Mouse (Mus musculus): Measurements from ENCODE around the gene Eprs. TPM values are rescaled to one million over a fixed set of nuclear protein-coding genes. Genes with fewer than 3 reads are reported as not detected.

Eprs gene
- total and polyA plus RNA-seq, 3 experiments, result 208 to 234 (median 223) TPM

DNA sequence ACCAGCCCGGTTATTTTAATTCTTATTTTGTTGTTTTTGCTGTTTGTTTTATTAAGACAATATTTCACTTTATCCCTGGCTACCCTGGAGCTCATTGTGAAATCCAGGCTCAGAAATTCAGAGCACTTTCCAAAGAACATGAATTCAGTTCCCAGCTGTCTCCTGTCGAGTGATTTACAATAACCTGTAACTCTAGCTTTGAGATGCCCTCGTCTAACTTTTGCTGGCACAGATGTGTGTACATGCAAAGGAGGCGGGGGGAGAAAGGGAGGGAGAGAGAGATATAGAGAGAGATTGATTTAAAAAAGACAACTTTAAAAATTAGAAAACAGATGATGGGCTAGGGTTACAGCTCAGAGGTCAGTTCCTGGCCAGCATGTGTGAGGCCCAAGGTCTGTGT is 8.1 kb upstream of the Eprs start:
- dilution Hi-C loops (cut with MboI; ENCODE audit: extremely low pct_ligation_motif_present, extremely low pct_unique_long_range_greater_than_20kb, low sequenced_read_pairs), result no loop called here
- H3K27me3 ChIP-seq (replicated peaks), result no peaks in the 10 kb centered on the region
- H3K9me3 ChIP-seq (replicated peaks; ENCODE audit: low read length), result no peaks in the 10 kb centered on the region
- no peak overlapping the region for H3K9ac ChIP-seq (ENCODE audit: insufficient read depth, low read depth)
- H3K36me3 ChIP-seq (replicated peaks in 1 of 2; ENCODE audit: control insufficient read depth in 1 of 2, insufficient read depth in 1 of 2, low read length in 1 of 2), result peaks cover 41 to 84% of the 10 kb centered on the region in 2 experiments
- H3K27ac ChIP-seq (ENCODE audit: insufficient read depth, low read depth), result no peak overlapping the region
- TF ChIP-seq RAD21 (IDR thresholded peaks at IDR 0.05; ENCODE audit: low read depth, low read length) (no peak), NRF1 (IDR thresholded peaks at IDR 0.05; ENCODE audit: low read depth, low read length) (no peak)
- H3K4me3 ChIP-seq (replicated peaks in 1 of 3; ENCODE audit: low read depth in 2 of 3, low read length in 2 of 3, poor library complexity in 1 of 3), result no peak overlapping the region
- H3K4me2 ChIP-seq (ENCODE audit: insufficient read depth, low read depth, poor library complexity, severe bottlenecking), result no peak overlapping the region
- no peaks in the 10 kb centered on the region for H3K4me1 ChIP-seq (ENCODE audit: control insufficient read depth in 1 of 2, insufficient read depth in 2 of 2)
- no peak for DNase-seq (ENCODE audit: extremely low read depth)
- in situ Hi-C loops (cut with MboI; ENCODE audit: low pct_ligation_motif_present, low pct_unique_long_range_greater_than_20kb, low sequenced_read_pairs), result no loop called here
- no peaks in the 10 kb centered on the region for H3K79me2 ChIP-seq (replicated peaks; ENCODE audit: control insufficient read depth, extremely low read depth, insufficient read depth, poor library complexity, severe bottlenecking)

DNA sequence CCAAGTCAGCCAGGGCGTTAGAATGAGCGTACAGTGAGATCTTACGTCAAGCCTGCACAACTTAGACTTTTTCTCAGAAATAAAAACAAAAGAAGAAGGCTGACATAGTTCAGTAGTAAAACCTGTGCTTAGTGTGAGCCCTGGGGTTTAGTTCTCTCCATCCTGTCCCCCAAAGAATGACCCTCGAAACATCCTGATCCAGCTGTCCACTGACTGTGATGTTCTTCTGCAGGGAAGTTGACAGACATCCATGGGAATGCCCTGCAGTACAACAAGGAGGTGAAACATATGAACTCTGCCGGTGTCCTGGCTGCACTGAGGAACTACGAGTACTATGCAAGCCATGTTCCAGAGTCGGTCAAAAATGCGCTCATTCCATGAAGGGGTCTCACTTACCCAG is 6.6 kb upstream of the Eprs start:
- in situ Hi-C loops (cut with MboI; ENCODE audit: low pct_ligation_motif_present, low pct_unique_long_range_greater_than_20kb, low sequenced_read_pairs) (no loop called here), dilution Hi-C loops (cut with MboI; ENCODE audit: extremely low pct_ligation_motif_present, extremely low pct_unique_long_range_greater_than_20kb, low sequenced_read_pairs) (no loop called here)
- no peak for DNase-seq (ENCODE audit: extremely low read depth)
- Histone ChIP-seq H3K9ac (ENCODE audit: insufficient read depth, low read depth) (no peak overlapping the region), H3K4me2 (ENCODE audit: insufficient read depth, low read depth, poor library complexity, severe bottlenecking) (no peak overlapping the region), H3K79me2 (replicated peaks; ENCODE audit: control insufficient read depth, extremely low read depth, insufficient read depth, poor library complexity, severe bottlenecking) (no peaks in the 10 kb centered on the region), H3K4me3 (replicated peaks in 1 of 3; ENCODE audit: low read depth in 2 of 3, low read length in 2 of 3, poor library complexity in 1 of 3) (no peak overlapping the region), H3K27me3 (replicated peaks) (no peaks in the 10 kb centered on the region), H3K27ac (ENCODE audit: insufficient read depth, low read depth) (no peak overlapping the region), H3K9me3 (replicated peaks; ENCODE audit: low read length) (no peaks in the 10 kb centered on the region), H3K4me1 (ENCODE audit: control insufficient read depth in 1 of 2, insufficient read depth in 2 of 2) (no peaks in the 10 kb centered on the region), H3K36me3 (replicated peaks in 1 of 2; ENCODE audit: control insufficient read depth in 1 of 2, insufficient read depth in 1 of 2, low read length in 1 of 2) (peaks cover 30 to 72% of the 10 kb centered on the region in 2 experiments)
- TF ChIP-seq SMC3 (IDR thresholded peaks at IDR 0.05; ENCODE audit: low read depth, low read length) (no peak), ETS1 (conservative IDR thresholded peaks at IDR 0.05; ENCODE audit: low read depth, low read length) (no peak), POLR2A (IDR thresholded peaks at IDR 0.05; ENCODE audit: low read depth, low read length) (no peak), MAX (IDR thresholded peaks at IDR 0.05; ENCODE audit: low read length) (no peak), CHD2 (IDR thresholded peaks at IDR 0.05; ENCODE audit: low read length) (no peak)

DNA sequence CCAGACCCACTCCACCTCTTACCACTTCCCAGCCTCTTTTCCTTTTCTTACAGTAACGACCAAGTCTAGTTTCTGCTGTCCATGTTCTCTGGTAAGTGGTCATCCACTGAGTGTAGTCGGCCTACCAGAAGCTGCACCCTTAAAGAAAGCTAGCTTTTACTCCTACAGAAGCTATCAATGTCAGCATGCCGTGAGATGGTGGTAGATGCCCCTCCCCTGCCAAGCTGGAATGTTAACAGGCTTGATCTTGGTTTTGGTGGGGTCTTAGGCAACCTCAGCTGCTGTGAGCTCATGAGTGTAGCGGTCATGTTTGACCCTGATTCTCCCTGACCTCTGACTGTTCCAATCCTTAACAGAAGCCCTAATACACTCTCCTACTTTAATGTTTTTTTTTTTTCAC is 4.6 kb upstream of the Eprs start:
- TF ChIP-seq CTCF (conservative IDR thresholded peaks at IDR 0.05 in 1 of 2, IDR thresholded peaks at IDR 0.05 in 1 of 2; ENCODE audit: low read depth in 2 of 2, low read length in 2 of 2), result no peak
- TF ChIP-seq MAZ (IDR thresholded peaks at IDR 0.05; ENCODE audit: low read depth, low read length), result no peak
- no peak for TF ChIP-seq ELF1 (IDR thresholded peaks at IDR 0.05; ENCODE audit: low read depth, low read length)
- TF ChIP-seq TCF12 (IDR thresholded peaks at IDR 0.05; ENCODE audit: low read depth, low read length), result no peak
- no peak for TF ChIP-seq CHD1 (IDR thresholded peaks at IDR 0.05; ENCODE audit: low read depth, low read length)
- no peak for TF ChIP-seq NRF1 (IDR thresholded peaks at IDR 0.05; ENCODE audit: low read depth, low read length)
- no peak for TF ChIP-seq E2F4 (IDR thresholded peaks at IDR 0.05; ENCODE audit: insufficient replicate concordance, low read depth, low read length)
- TF ChIP-seq BHLHE40 (IDR thresholded peaks at IDR 0.05; ENCODE audit: low read depth, low read length), result no peak
- no peak for TF ChIP-seq NELFE (IDR thresholded peaks at IDR 0.05; ENCODE audit: low read depth, low read length)
- no peak for TF ChIP-seq SIN3A (IDR thresholded peaks at IDR 0.05; ENCODE audit: low read length)
- no peak for TF ChIP-seq ZKSCAN1 (IDR thresholded peaks at IDR 0.05; ENCODE audit: borderline replicate concordance, low read depth, low read length)
- TF ChIP-seq MAX (IDR thresholded peaks at IDR 0.05; ENCODE audit: low read length), result no peak
- no peak for TF ChIP-seq ZC3H11A (IDR thresholded peaks at IDR 0.05; ENCODE audit: low read depth, low read length)
- no peak for TF ChIP-seq JUN (IDR thresholded peaks at IDR 0.05; ENCODE audit: insufficient read depth, low read depth, low read length)
- no peak for TF ChIP-seq IRF4 (IDR thresholded peaks at IDR 0.05; ENCODE audit: low read depth, low read length)
- TF ChIP-seq USF1 (IDR thresholded peaks at IDR 0.05; ENCODE audit: low read depth, low read length), result no peak
- no peak for TF ChIP-seq KAT2A (IDR thresholded peaks at IDR 0.05; ENCODE audit: insufficient replicate concordance, low read length)
- TF ChIP-seq HCFC1 (IDR thresholded peaks at IDR 0.05; ENCODE audit: low read depth, low read length), result no peak
- TF ChIP-seq MEF2A (IDR thresholded peaks at IDR 0.05; ENCODE audit: borderline replicate concordance, low read depth, low read length), result no peak
- TF ChIP-seq MXI1 (IDR thresholded peaks at IDR 0.05; ENCODE audit: low read depth, low read length), result no peak
- H3K9ac ChIP-seq (ENCODE audit: insufficient read depth, low read depth), result no peak overlapping the region
- H3K4me1 ChIP-seq (ENCODE audit: control insufficient read depth in 1 of 2, insufficient read depth in 2 of 2), result peaks cover 0 to 8% of the 10 kb centered on the region in 2 experiments; a peak in 2 of 4 replicates
- no peak for DNase-seq (ENCODE audit: extremely low read depth)
- dilution Hi-C loops (cut with MboI; ENCODE audit: extremely low pct_ligation_motif_present, extremely low pct_unique_long_range_greater_than_20kb, low sequenced_read_pairs), result no loop called here
- no peak overlapping the region for H3K27ac ChIP-seq (ENCODE audit: insufficient read depth, low read depth)
- peaks cover 18 to 53% of the 10 kb centered on the region in 2 experiments for H3K36me3 ChIP-seq (replicated peaks in 1 of 2; ENCODE audit: control insufficient read depth in 1 of 2, insufficient read depth in 1 of 2, low read length in 1 of 2)
- in situ Hi-C loops (cut with MboI; ENCODE audit: low pct_ligation_motif_present, low pct_unique_long_range_greater_than_20kb, low sequenced_read_pairs), result no loop called here
- no peak overlapping the region for H3K4me3 ChIP-seq (replicated peaks in 1 of 3; ENCODE audit: low read depth in 2 of 3, low read length in 2 of 3, poor library complexity in 1 of 3)
- no peaks in the 10 kb centered on the region for H3K9me3 ChIP-seq (replicated peaks; ENCODE audit: low read length)
- no peak overlapping the region for H3K4me2 ChIP-seq (ENCODE audit: insufficient read depth, low read depth, poor library complexity, severe bottlenecking)
- H3K27me3 ChIP-seq (replicated peaks), result no peaks in the 10 kb centered on the region
- peaks cover 2% of the 10 kb centered on the region for H3K79me2 ChIP-seq (replicated peaks; ENCODE audit: control insufficient read depth, extremely low read depth, insufficient read depth, poor library complexity, severe bottlenecking)
